Mouse (Mus musculus): ENCODE measurements around the gene Thoc3. TPM values are rescaled to one million over a fixed set of nuclear protein-coding genes. Genes with fewer than 3 reads are reported as not detected.
"Not testable (repeated sequence)": the region's sequence is repeated elsewhere in the genome, so short reads cannot be mapped to it uniquely, and the experiment has no call there.

Gene Thoc3
- polyA plus RNA-seq, 1 experiment = 70.8 TPM

- Histone ChIP-seq H3K79me2 (ENCODE audit: control insufficient read depth, insufficient read depth) (peaks cover 42% of the 10 kb centered on the region), H3ac (ENCODE audit: control insufficient read depth, insufficient read length, low read depth) (no peak overlapping the region), H3K27me3 (ENCODE audit: control insufficient read depth, insufficient read depth, insufficient read length) (peaks cover 6% of the 10 kb centered on the region), H3K79me3 (ENCODE audit: low read depth) (peaks cover 27% of the 10 kb centered on the region), H3K4me3 (ENCODE audit: insufficient read depth, poor library complexity, severe bottlenecking) (peak overlapping the region; percentile 53), H3K36me3 (ENCODE audit: control insufficient read depth, insufficient read depth) (no peaks in the 10 kb centered on the region)
- no peak for TF ChIP-seq MYOG (IDR thresholded peaks at IDR 0.05; ENCODE audit: control insufficient read depth, extremely low read depth, insufficient read length)
- TF ChIP-seq CEBPB (IDR thresholded peaks at IDR 0.05; ENCODE audit: low read depth) = no peak
- TF ChIP-seq CTCF (IDR thresholded peaks at IDR 0.05; ENCODE audit: control insufficient read depth, insufficient read depth, insufficient read length) = no peak
- TF ChIP-seq MAX (IDR thresholded peaks at IDR 0.05) = no peak
- TF ChIP-seq FOSL1 (IDR thresholded peaks at IDR 0.05; ENCODE audit: insufficient read depth, low read length, poor library complexity, severe bottlenecking) = no peak
- no peak for TF ChIP-seq MYOD1 (IDR thresholded peaks at IDR 0.05; ENCODE audit: control insufficient read depth, insufficient read length, low read depth)
These were observed 34.6 kb upstream of the Thoc3 start for GRCm38 (mm10) chr13:54503278-54503603.

GRCm38 (mm10) chr13:54501957-54502690, 33.5 kb upstream of the Thoc3 start:
- no peak overlapping the region for H3K4me3 ChIP-seq (ENCODE audit: insufficient read depth, poor library complexity, severe bottlenecking)
- no peak overlapping the region for H3ac ChIP-seq (ENCODE audit: control insufficient read depth, insufficient read length, low read depth)
- peaks cover 21% of the 10 kb centered on the region for H3K79me3 ChIP-seq (ENCODE audit: low read depth)
- H3K27me3 ChIP-seq (ENCODE audit: control insufficient read depth, insufficient read depth, insufficient read length) = peaks cover 14% of the 10 kb centered on the region
- peaks cover 32% of the 10 kb centered on the region for H3K79me2 ChIP-seq (ENCODE audit: control insufficient read depth, insufficient read depth)
- TF ChIP-seq MAX (IDR thresholded peaks at IDR 0.05) = no peak
- H3K36me3 ChIP-seq (ENCODE audit: control insufficient read depth, insufficient read depth) = no peaks in the 10 kb centered on the region

GRCm38 (mm10) chr13:54501352-54501751, 32.7 kb upstream of the Thoc3 start:
- Histone ChIP-seq H3ac (ENCODE audit: control insufficient read depth, insufficient read length, low read depth) (no peak overlapping the region), H3K27me3 (ENCODE audit: control insufficient read depth, insufficient read depth, insufficient read length) (peaks cover 14% of the 10 kb centered on the region), H3K79me3 (ENCODE audit: low read depth) (peaks cover 16% of the 10 kb centered on the region), H3K36me3 (ENCODE audit: control insufficient read depth, insufficient read depth) (no peaks in the 10 kb centered on the region), H3K4me3 (ENCODE audit: insufficient read depth, poor library complexity, severe bottlenecking) (no peak overlapping the region), H3K79me2 (ENCODE audit: control insufficient read depth, insufficient read depth) (peaks cover 24% of the 10 kb centered on the region)
- TF ChIP-seq FOSL1 (IDR thresholded peaks at IDR 0.05; ENCODE audit: insufficient read depth, low read length, poor library complexity, severe bottlenecking) = no peak
- TF ChIP-seq MAX (IDR thresholded peaks at IDR 0.05) = no peak
- TF ChIP-seq CTCF (IDR thresholded peaks at IDR 0.05; ENCODE audit: control insufficient read depth, insufficient read depth, insufficient read length) = no peak
- no peak for TF ChIP-seq MYOD1 (IDR thresholded peaks at IDR 0.05; ENCODE audit: control insufficient read depth, insufficient read length, low read depth)
- no peak for TF ChIP-seq USF1 (IDR thresholded peaks at IDR 0.05; ENCODE audit: low read depth)
- no peak for TF ChIP-seq MYOG (IDR thresholded peaks at IDR 0.05; ENCODE audit: control insufficient read depth, extremely low read depth, insufficient read length)
- TF ChIP-seq CEBPB (IDR thresholded peaks at IDR 0.05; ENCODE audit: low read depth) = no peak

GRCm38 (mm10) chr13:54499551-54499950, 30.9 kb upstream of the Thoc3 start:
- H3ac ChIP-seq (ENCODE audit: control insufficient read depth, insufficient read length, low read depth); H3K36me3 ChIP-seq (ENCODE audit: control insufficient read depth, insufficient read depth); H3K4me3 ChIP-seq (ENCODE audit: insufficient read depth, poor library complexity, severe bottlenecking); H3K79me2 ChIP-seq (ENCODE audit: control insufficient read depth, insufficient read depth); H3K79me3 ChIP-seq (ENCODE audit: low read depth): not testable (repeated sequence)
- H3K27me3 ChIP-seq (ENCODE audit: control insufficient read depth, insufficient read depth, insufficient read length) = peaks cover 14% of the 10 kb centered on the region

- peaks cover 7% of the 10 kb centered on the region for H3K27me3 ChIP-seq (ENCODE audit: control insufficient read depth, insufficient read depth, insufficient read length)
- H3ac ChIP-seq (ENCODE audit: control insufficient read depth, insufficient read length, low read depth) = no peak overlapping the region
- no peak overlapping the region for H3K4me3 ChIP-seq (ENCODE audit: insufficient read depth, poor library complexity, severe bottlenecking)
- H3K36me3 ChIP-seq (ENCODE audit: control insufficient read depth, insufficient read depth) = no peaks in the 10 kb centered on the region
- no peaks in the 10 kb centered on the region for H3K79me2 ChIP-seq (ENCODE audit: control insufficient read depth, insufficient read depth)
- H3K79me3 ChIP-seq (ENCODE audit: low read depth) = no peaks in the 10 kb centered on the region
- no peak for TF ChIP-seq CTCF (IDR thresholded peaks at IDR 0.05; ENCODE audit: control insufficient read depth, insufficient read depth, insufficient read length)
- no peak for TF ChIP-seq MYOG (IDR thresholded peaks at IDR 0.05; ENCODE audit: control insufficient read depth, extremely low read depth, insufficient read length)
- no peak for TF ChIP-seq MYOD1 (IDR thresholded peaks at IDR 0.05; ENCODE audit: control insufficient read depth, insufficient read length, low read depth)
- TF ChIP-seq MAX (IDR thresholded peaks at IDR 0.05) = no peak
- no peak for TF ChIP-seq USF1 (IDR thresholded peaks at IDR 0.05; ENCODE audit: low read depth)
- no peak for TF ChIP-seq FOSL1 (IDR thresholded peaks at IDR 0.05; ENCODE audit: insufficient read depth, low read length, poor library complexity, severe bottlenecking)
- TF ChIP-seq CEBPB (IDR thresholded peaks at IDR 0.05; ENCODE audit: low read depth) = no peak
These were observed 22.7 kb upstream of the Thoc3 start for GRCm38 (mm10) chr13:54491381-54491780.

- Histone ChIP-seq H3K79me2 (ENCODE audit: control insufficient read depth, insufficient read depth) (no peaks in the 10 kb centered on the region), H3K4me3 (ENCODE audit: insufficient read depth, poor library complexity, severe bottlenecking) (no peak overlapping the region), H3K79me3 (ENCODE audit: low read depth) (no peaks in the 10 kb centered on the region), H3K36me3 (ENCODE audit: control insufficient read depth, insufficient read depth) (no peaks in the 10 kb centered on the region), H3K27me3 (ENCODE audit: control insufficient read depth, insufficient read depth, insufficient read length) (peaks cover 7% of the 10 kb centered on the region), H3ac (ENCODE audit: control insufficient read depth, insufficient read length, low read depth) (no peak overlapping the region)
- TF ChIP-seq MYOD1 (IDR thresholded peaks at IDR 0.05; ENCODE audit: control insufficient read depth, insufficient read length, low read depth) = no peak
- no peak for TF ChIP-seq USF1 (IDR thresholded peaks at IDR 0.05; ENCODE audit: low read depth)
- no peak for TF ChIP-seq MYOG (IDR thresholded peaks at IDR 0.05; ENCODE audit: control insufficient read depth, extremely low read depth, insufficient read length)
- no peak for TF ChIP-seq MAX (IDR thresholded peaks at IDR 0.05)
- no peak for TF ChIP-seq CTCF (IDR thresholded peaks at IDR 0.05; ENCODE audit: control insufficient read depth, insufficient read depth, insufficient read length)
- TF ChIP-seq CEBPB (IDR thresholded peaks at IDR 0.05; ENCODE audit: low read depth) = no peak
- no peak for TF ChIP-seq FOSL1 (IDR thresholded peaks at IDR 0.05; ENCODE audit: insufficient read depth, low read length, poor library complexity, severe bottlenecking)
These were observed 21.8 kb upstream of the Thoc3 start for GRCm38 (mm10) chr13:54490411-54490810.

Measured in C2C12 (cell line).